Mouse (Mus musculus) embryo, embryonic 11.5 days (tissue): ENCODE data around the gene D17Wsu92e.
"Not testable (repeated sequence)": the region's sequence is repeated elsewhere in the genome, so short reads cannot be mapped to it uniquely, and the experiment has no call there.

ENCODE experiments used
- DNase-seq: peaks from one replicate; pipeline ENCODE4 v3.0.0-alpha.2; 2012; ENCODE audit warnings: low read depth, low spot score

Gene D17Wsu92e

GRCm38 (mm10) chr17:27820568-27821406 lies at the start of gene D17Wsu92e:
Gene D17Wsu92e (minus strand): TSS chr17:27820648.
- peak; percentile 98 for DNase-seq

GRCm38 (mm10) chr17:27866737-27867136 lies 46.3 kb upstream of the D17Wsu92e start:
- no peak for DNase-seq

- no peak for DNase-seq
These were observed 45.0 kb upstream of the D17Wsu92e start for GRCm38 (mm10) chr17:27865461-27865860.

- DNase-seq: no peak
These were observed 38.7 kb upstream of the D17Wsu92e start for GRCm38 (mm10) chr17:27859131-27859530.

- DNase-seq: no peak
These were observed 37.4 kb upstream of the D17Wsu92e start for GRCm38 (mm10) chr17:27857649-27858475.

- peak; percentile 37 for DNase-seq
These were observed 36.6 kb upstream of the D17Wsu92e start for GRCm38 (mm10) chr17:27856798-27857648.

- DNase-seq: peak; percentile 71
These were observed 35.9 kb upstream of the D17Wsu92e start, which contains the start of gene Uhrf1bp1 for GRCm38 (mm10) chr17:27856265-27856797. Gene Uhrf1bp1 (plus strand): TSS chr17:27856441.

- DNase-seq: no peak
These were observed 30.6 kb upstream of the D17Wsu92e start for GRCm38 (mm10) chr17:27851076-27851475.

GRCm38 (mm10) chr17:27848351-27848750 lies 27.9 kb upstream of the D17Wsu92e start:
- no peak for DNase-seq

- peak; percentile 89 for DNase-seq
These were observed 19.2 kb upstream of the D17Wsu92e start for GRCm38 (mm10) chr17:27839469-27840252.

- not testable (repeated sequence) for DNase-seq
These were observed 17.4 kb upstream of the D17Wsu92e start, which contains the start of gene Snrpc for GRCm38 (mm10) chr17:27837850-27838249. Gene Snrpc (plus strand): TSS chr17:27838150.

- no peak for DNase-seq
These were observed 10.0 kb upstream of the D17Wsu92e start for GRCm38 (mm10) chr17:27830411-27830810.

GRCm38 (mm10) chr17:27827511-27827910 lies 7.1 kb upstream of the D17Wsu92e start:
- DNase-seq: no peak

- no peak for DNase-seq
These were observed 6.5 kb upstream of the D17Wsu92e start for GRCm38 (mm10) chr17:27826908-27827383.

- peak; percentile 61 for DNase-seq
These were observed 5.8 kb upstream of the D17Wsu92e start for GRCm38 (mm10) chr17:27825984-27826905.

- no peak for DNase-seq
These were observed 5.1 kb upstream of the D17Wsu92e start for GRCm38 (mm10) chr17:27825539-27825938.

GRCm38 (mm10) chr17:27824941-27825340 lies 4.5 kb upstream of the D17Wsu92e start:
- no peak for DNase-seq

- no peak for DNase-seq
These were observed 2.9 kb upstream of the D17Wsu92e start for GRCm38 (mm10) chr17:27823142-27823905.
